Mouse (Mus musculus) gonadal fat pad, adult 2 months (tissue): ENCODE data around the gene Capn7. TPM values are rescaled to one million over a fixed set of nuclear protein-coding genes. Genes with fewer than 3 reads are reported as not detected.

Experiments
- DNase-seq: peaks from one replicate; pipeline ENCODE4 v3.0.0-alpha.2; 2012; ENCODE audit warnings: low read depth
- polyA plus RNA-seq: library from polyadenylated mRNA; depleted of rRNA; stranded (reverse); fragments of >200 nt; gene quantifications from 2 replicates; pipeline ENCODE4 v1.2.3, GENCODE M21; 2012

Capn7 gene
- polyA plus RNA-seq, 1 experiment = 21.6 TPM

GRCm38 (mm10) chr14:31365350-31365749 is 28.9 kb downstream of the Capn7 start:
- DNase-seq = no peak

GRCm38 (mm10) chr14:31367951-31368350 is 31.5 kb downstream of the Capn7 start:
- DNase-seq = no peak

- DNase-seq = no peak
Measured at GRCm38 (mm10) chr14:31369377-31369776, 32.9 kb downstream of the Capn7 start.

- DNase-seq = no peak
Measured at GRCm38 (mm10) chr14:31374390-31374789, 38.0 kb downstream of the Capn7 start.

DNA sequence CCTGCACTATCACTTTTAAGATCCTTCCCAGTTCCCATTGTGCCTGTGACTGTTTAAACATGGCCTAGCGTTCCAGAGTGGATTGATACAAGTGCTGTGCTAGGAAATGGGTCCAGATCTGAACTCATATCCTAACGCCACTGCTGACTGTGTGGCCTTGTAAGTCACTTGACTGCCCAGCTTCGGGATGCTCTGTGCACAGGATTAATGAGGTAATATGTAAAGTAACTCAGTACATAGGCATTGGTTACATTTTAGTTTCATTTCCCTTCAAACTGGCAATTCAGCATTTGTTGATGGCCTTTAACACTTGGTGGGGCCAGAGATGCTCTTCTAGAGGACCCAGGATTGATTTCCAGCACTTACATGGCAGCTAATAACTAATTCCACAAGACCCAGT is 39.9 kb downstream of the Capn7 start:
- DNase-seq = no peak

DNA sequence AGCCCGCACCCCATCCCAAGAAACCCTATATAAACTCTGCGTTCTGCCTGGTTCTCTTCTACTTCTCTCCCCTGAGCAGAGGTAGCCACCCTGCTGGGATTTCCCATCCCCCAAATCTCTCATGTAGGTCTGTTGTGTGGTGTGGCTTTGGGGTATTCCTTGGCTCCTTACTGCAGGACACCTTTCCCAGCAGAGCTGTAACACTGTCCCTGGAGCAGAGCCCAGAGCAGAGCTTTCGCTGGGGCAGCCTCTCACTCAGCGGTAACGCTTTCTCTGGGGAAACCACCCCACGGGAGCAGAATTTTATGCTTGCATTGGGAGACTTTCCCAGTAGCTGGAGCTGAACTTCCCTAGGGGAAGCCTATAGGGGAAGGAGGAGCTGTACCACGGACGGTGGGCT is 45.8 kb downstream of the Capn7 start:
- no peak for DNase-seq

DNA sequence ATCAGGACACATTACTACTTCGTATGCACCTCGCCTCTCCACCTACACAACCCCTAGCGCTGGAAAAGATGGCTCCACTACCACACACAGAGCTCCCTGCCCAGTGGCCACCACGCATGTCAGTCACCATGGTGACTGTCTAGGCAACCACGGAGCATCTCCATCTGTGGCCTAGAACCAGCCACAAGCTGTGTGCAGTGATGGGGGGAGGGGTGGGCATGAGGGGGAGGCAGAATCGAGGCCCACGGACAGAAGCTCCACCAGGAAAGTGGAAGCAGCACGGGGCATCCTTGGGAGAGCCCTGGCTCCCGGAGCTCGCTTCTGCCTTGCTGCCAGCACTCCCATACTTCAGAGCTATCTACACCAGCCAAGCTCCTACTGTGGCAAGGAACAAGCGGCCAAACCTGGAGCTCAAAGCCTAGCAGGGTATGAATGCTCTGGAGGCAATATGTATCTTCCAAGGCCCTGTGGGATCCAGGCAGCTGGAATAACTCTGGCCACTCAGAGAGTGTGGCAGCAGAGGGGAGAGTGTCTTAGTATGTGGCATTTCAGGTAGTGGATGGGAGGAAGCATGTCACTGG is 47.1 kb downstream of the Capn7 start:
- no peak for DNase-seq

DNA sequence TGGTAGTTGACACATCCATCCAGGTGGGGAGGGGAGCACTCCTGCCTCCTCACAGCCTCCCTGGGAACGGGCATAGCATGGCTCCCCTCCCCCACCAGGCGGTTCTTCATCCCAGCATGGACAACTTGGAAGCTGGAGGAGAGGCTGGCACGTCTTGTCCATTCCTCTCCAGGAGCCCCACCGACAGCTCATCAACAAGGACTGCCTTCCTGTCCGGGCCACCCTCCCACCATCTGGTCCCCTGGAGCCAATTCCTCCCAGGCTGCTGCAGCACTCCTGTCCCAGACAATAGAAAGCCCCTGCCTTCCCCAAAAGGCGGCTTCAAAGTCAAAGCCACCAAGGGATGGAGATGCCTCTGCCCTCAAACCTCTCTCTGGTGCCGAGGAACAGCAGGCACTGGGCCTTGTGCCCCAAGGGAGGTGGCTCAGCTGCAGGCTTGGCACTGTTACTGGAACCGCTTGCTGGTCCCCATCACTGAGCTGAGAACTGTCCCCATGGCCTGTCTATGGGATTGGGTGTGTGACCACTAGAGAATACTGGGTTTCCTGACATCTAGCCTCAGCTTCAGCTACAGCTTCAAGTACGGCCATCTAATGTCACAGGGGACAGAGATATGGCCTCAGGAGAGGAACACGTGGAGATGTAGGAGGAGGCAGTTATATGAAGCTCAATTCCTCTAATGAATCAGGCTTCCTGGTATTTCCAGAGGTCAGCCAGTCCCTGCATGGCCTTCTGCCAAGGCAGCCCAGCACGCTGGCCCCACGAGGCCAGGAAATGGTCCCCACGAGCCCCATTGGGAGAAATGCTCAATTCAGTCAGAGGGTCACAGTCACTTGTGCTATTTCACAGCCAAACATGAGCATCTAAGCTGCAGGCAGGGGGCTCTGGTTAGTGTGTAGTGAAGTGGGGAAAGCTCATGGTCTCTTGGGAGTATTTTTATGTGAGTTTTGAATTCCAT is 48.2 kb downstream of the Capn7 start:
- no peak for DNase-seq

DNA sequence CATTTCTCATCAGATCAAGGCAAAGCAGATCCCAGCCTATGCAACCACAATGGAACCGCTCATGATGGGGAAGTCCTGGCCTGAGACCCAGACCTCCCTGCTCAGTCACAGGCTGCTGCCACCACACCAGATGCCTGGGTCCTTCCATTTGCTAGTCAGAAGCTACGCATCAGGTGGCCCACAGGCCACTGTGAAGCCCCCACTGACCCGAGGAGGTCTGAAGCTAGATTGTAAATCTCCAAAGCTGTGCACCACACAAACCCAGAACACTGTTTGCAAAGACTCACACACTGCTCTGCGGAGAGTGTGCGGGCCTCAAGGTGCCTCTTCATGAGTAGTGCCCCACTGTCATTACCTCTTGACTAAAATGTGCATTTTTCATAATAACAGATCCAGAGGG is 49.0 kb downstream of the Capn7 start:
- DNase-seq = no peak

GRCm38 (mm10) chr14:31385977-31386697 is 49.7 kb downstream of the Capn7 start:
- no peak for DNase-seq

- DNase-seq = no peak
Measured at GRCm38 (mm10) chr14:31387301-31387981, 51.0 kb downstream of the Capn7 start.

GRCm38 (mm10) chr14:31388086-31388872 is 51.8 kb downstream of the Capn7 start:
- DNase-seq = no peak

DNA sequence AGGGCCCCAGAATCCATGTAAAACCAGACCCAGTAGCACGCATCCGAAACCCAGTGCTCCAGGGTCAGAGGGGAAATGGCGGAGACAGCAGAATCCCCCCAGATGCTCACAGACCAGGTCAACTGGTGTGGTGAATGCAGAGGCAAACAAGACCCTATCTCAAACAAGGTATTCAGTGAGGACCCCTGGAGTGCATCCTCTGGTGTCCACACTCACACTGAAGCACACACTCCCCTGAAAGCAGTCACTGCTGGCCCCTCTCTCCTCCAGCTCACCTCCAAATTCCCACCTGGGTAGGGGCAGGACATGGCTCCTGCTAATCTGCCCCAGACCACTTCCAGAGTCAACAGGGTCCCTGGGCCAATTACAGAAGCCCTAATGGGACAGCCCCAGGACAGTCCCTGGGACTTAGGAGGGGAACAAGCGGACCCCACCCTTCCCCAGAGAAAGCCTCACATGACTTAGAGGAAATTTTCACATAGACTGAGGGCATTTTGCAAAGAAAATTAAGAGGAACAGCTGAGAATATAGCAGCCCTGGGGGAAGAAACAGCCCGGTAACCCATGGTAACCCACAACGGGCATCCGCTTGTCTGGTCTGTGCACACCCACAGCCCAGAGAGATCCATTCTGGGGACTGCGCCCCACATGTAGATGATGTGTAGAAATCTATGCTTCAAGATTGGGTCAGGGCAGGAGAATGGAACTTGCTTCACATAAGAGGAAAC is 53.1 kb downstream of the Capn7 start:
- no peak for DNase-seq

GRCm38 (mm10) chr14:31392300-31392699 is 55.9 kb downstream of the Capn7 start:
- DNase-seq = no peak

DNA sequence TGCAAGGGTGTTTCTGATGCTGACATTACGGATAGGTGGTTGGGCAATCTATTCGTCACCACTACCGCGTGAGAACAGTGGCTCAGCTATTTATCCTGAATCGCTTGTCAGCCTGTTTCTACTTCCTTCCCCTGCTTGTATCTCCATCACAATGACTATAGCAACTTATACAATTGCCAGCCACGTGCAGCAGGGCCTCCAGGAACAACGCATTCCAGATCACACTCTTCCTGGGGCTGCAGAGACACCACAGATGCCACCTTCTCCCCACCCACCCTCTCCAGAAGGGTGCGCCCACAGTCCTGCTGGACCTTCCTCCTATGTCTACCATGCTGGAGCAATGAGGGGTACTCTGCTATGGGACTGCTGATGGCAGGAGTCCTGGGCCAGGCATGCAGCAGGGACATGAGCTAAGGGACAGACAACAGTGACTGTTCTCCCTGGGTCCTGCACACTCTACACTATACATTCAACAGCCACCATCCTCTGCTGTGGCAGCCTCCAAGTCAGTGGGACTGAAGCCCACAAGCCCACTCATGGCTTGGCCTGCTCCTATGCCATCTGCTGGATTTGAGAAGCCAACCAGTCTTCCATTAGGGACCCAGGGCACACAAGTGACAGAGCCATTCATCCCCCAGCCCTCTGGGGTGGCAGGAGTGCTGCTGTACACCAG is 56.6 kb downstream of the Capn7 start:
- no peak for DNase-seq

DNA sequence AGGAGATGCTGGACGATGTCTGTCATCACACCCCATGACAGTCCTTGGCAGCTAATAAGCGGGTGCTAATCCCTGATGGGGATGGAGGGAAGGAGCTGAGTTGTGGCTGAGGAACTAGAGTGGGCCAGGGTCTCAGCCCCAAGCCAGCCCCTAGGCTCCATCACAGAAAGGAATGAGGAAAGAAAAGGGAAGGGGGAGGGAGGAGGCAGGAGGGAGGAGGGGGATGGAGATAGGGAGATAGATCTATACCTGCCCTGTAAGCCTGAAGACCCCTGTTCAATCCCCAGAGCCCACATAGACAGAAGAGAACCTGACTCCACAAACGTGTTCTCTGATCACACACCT is 57.1 kb downstream of the Capn7 start:
- no peak for DNase-seq

DNA sequence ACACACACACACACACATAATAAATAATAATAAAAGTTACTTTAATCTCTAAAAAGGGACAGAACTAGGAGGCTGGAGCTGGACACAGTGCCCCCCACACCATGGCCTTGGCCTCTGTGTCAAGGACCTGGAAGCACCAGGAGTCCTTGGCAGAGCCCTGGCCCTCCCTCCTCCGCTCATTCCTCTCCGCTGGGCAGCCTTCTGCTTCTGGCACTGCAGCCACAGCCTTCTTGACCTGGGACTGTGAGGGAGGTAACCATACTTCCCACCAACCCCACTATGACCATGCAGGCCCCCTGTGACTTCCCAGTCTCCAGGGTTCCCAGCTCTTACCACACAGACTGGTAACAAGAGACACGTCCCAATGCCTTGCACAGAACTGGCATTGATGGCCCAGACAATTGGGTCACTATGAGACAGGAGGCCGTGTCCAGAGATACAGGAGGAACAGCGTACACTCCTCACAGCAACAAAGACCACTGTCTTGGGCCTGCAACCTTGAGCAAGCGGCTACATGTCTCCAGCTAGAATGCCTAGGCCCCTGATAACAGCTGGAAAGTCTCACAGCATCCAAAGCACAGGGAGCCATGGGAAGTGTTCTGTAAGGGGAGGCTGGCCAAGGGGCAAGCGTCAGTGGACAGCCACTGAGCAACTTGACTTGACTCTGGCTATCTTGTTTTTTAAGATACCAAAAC is 57.6 kb downstream of the Capn7 start:
- no peak for DNase-seq

GRCm38 (mm10) chr14:31394822-31395532 is 58.5 kb downstream of the Capn7 start:
- DNase-seq = no peak
